Mouse (Mus musculus) urinary bladder, postnatal 14 days (tissue): ENCODE results near the gene Fstl4.

ENCODE experiments used
- DNase-seq: peaks from one replicate; pipeline ENCODE4 v3.0.0; 2021; ENCODE audit warnings: low spot score

The Fstl4 gene

GRCm38 (mm10) chr11:53233590-53233989 lies 469.2 kb downstream of the Fstl4 start:
- DNase-seq, result no peak
